Mouse (Mus musculus) CH12.LX (cell line): ENCODE results near the gene Gm16368.
"Not testable (repeated sequence)": the region's sequence is repeated elsewhere in the genome, so short reads cannot be mapped to it uniquely, and the experiment has no call there.

Experiments used
- CHD1 ChIP-seq: IDR thresholded peaks from 2 replicates; pipeline ENCODE4 v1.6.1; 2012; ENCODE audit warnings: low read depth, low read length, improper control_type of control experiment, inconsistent platforms
- EP300 ChIP-seq: IDR thresholded peaks from 2 replicates; pipeline ENCODE4 v1.6.1; 2011; ENCODE audit warnings: low read length, improper control_type of control experiment
- JUND ChIP-seq: conservative IDR thresholded peaks from 2 replicates; pipeline ENCODE4 v1.6.1; 2011; ENCODE audit warnings: low read depth, low read length, improper control_type of control experiment
- MAFK ChIP-seq: IDR thresholded peaks from 2 replicates; pipeline ENCODE4 v1.6.1; 2011; ENCODE audit warnings: low read length, improper control_type of control experiment; ENCODE audit not compliant: insufficient replicate concordance
- ZC3H11A ChIP-seq: IDR thresholded peaks from 2 replicates; pipeline ENCODE4 v1.6.1; 2012; ENCODE audit warnings: low read depth, mild to moderate bottlenecking, inconsistent platforms, low read length, improper control_type of control experiment

- not testable (repeated sequence) for TF ChIP-seq MAFK, CHD1, EP300, JUND, ZC3H11A
Observed at GRCm38 (mm10) chr12:88039062-88039461, 44.4 kb upstream of the Gm16368 start.
